Mouse (Mus musculus) embryonic fibroblast, embryonic 13.5 days (primary cell): ENCODE measurements around the gene Rrp12.

Experiments
- CTCF ChIP-seq: IDR thresholded peaks from 2 replicates; pipeline ENCODE4 v1.5.1; 2011; ENCODE audit warnings: mild to moderate bottlenecking, control low read depth, low read length, moderate library complexity, borderline replicate concordance; ENCODE audit not compliant: insufficient read depth
- POLR2A ChIP-seq: IDR thresholded peaks from 2 replicates; pipeline ENCODE4 v1.6.1; 2011; ENCODE audit warnings: low read depth, mild to moderate bottlenecking, control low read depth, low read length, moderate library complexity

- TF ChIP-seq POLR2A, result no peak
- no peak for TF ChIP-seq CTCF
Observed at GRCm38 (mm10) chr19:41822589-41822988, 73.4 kb downstream of the Rrp12 start.
